Mouse (Mus musculus) ES-E14 (cell line): ENCODE results near the gene Lclat1.

Experiments used
- CHD2 ChIP-seq: IDR thresholded peaks from 2 replicates; pipeline ENCODE4 v1.6.1; 2014; ENCODE audit warnings: mild to moderate bottlenecking, low read depth, low read length, inconsistent platforms
- HCFC1 ChIP-seq: IDR thresholded peaks from 2 replicates; pipeline ENCODE4 v1.6.1; 2012; ENCODE audit warnings: low read length, inconsistent platforms, borderline replicate concordance; ENCODE audit not compliant: insufficient read depth
- MAFK ChIP-seq: IDR thresholded peaks from 2 replicates; pipeline ENCODE4 v1.6.1; 2014; ENCODE audit warnings: mild to moderate bottlenecking, low read depth, low read length, inconsistent platforms; ENCODE audit not compliant: insufficient read depth
- ZC3H11A ChIP-seq: IDR thresholded peaks from 2 replicates; pipeline ENCODE4 v1.6.1; 2012; ENCODE audit warnings: low read depth, mild to moderate bottlenecking, inconsistent platforms, low read length, borderline replicate concordance
- ZNF384 ChIP-seq: IDR thresholded peaks from 2 replicates; pipeline ENCODE4 v1.6.1; 2012; ENCODE audit warnings: low read depth, low read length, inconsistent platforms

- TF ChIP-seq CHD2: no peak
- TF ChIP-seq MAFK: no peak
- TF ChIP-seq ZNF384: no peak
- no peak for TF ChIP-seq ZC3H11A
- TF ChIP-seq HCFC1: no peak
Measured at GRCm38 (mm10) chr17:73244596-73244995, 136.8 kb downstream of the Lclat1 start.
